Mouse (Mus musculus): ENCODE measurements around the gene Spopl. TPM values are rescaled to one million over a fixed set of nuclear protein-coding genes. Genes with fewer than 3 reads are reported as not detected.
"Not testable (repeated sequence)": the region's sequence is repeated elsewhere in the genome, so short reads cannot be mapped to it uniquely, and the experiment has no call there.

Gene Spopl
- polyA plus RNA-seq, 1 experiment from 2014 or later = 7.0 TPM

DNA sequence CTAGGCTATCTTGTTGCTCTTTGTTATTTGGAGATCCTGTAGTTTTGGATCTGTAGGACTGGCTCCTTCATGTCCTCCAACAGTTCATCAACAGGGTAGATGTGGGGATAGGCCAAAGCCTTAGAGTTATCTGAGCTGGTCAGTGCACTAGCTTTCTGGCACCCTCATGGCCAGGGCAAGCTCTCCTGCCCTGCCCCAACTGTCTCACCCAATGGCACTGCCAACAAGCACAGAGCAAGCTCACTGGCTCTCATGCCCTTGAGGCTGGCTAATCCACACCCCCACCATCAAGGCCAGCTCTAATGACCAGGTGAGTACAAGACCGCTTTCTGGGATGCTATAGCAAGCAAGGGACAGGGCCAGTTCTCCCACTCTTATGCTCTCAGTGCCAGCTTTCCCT is 24.7 kb downstream of the Spopl start:
- H3K27me3 ChIP-seq (replicated peaks; ENCODE audit: control insufficient read depth, insufficient read depth, low read length) = no peaks in the 10 kb centered on the region
- no peak overlapping the region for H3K4me3 ChIP-seq (ENCODE audit: low read depth, low read length)
- no peak overlapping the region for H3K9ac ChIP-seq (ENCODE audit: low read depth, low read length)
- H3K27ac ChIP-seq (ENCODE audit: low read depth, low read length) = no peak overlapping the region
- no peak for ATAC-seq
- TF ChIP-seq CTCF (IDR thresholded peaks at IDR 0.05; ENCODE audit: low read depth) = no peak
- no peaks in the 10 kb centered on the region for H3K36me3 ChIP-seq (ENCODE audit: control insufficient read depth, insufficient read depth)
- H3K4me2 ChIP-seq (replicated peaks; ENCODE audit: low read depth) = no peak overlapping the region
- H3K4me1 ChIP-seq (replicated peaks; ENCODE audit: control insufficient read depth, insufficient read depth, low read length) = no peaks in the 10 kb centered on the region
- WGBS = 100% methylated on average over 1 of the region's 1 CpGs
- no peaks in the 10 kb centered on the region for H3K9me3 ChIP-seq (ENCODE audit: control insufficient read depth)

- Histone ChIP-seq H3K9ac (ENCODE audit: low read depth, low read length) (no peak overlapping the region), H3K4me2 (replicated peaks; ENCODE audit: low read depth) (no peak overlapping the region), H3K27me3 (replicated peaks; ENCODE audit: control insufficient read depth, insufficient read depth, low read length) (no peaks in the 10 kb centered on the region), H3K27ac (ENCODE audit: low read depth, low read length) (no peak overlapping the region), H3K4me3 (ENCODE audit: low read depth, low read length) (no peak overlapping the region), H3K36me3 (ENCODE audit: control insufficient read depth, insufficient read depth) (no peaks in the 10 kb centered on the region), H3K4me1 (replicated peaks; ENCODE audit: control insufficient read depth, insufficient read depth, low read length) (no peaks in the 10 kb centered on the region), H3K9me3 (ENCODE audit: control insufficient read depth) (no peaks in the 10 kb centered on the region)
- no peak for TF ChIP-seq CTCF (IDR thresholded peaks at IDR 0.05; ENCODE audit: low read depth)
- ATAC-seq = no peak
- 88% methylated on average over 4 of the region's 4 CpGs for WGBS
Measured at GRCm38 (mm10) chr2:23539967-23540366, 31.9 kb downstream of the Spopl start.

GRCm38 (mm10) chr2:23527717-23528116 is 44.2 kb downstream of the Spopl start:
- H3K27me3 ChIP-seq (replicated peaks; ENCODE audit: control insufficient read depth, insufficient read depth, low read length); H3K4me1 ChIP-seq (replicated peaks; ENCODE audit: control insufficient read depth, insufficient read depth, low read length); H3K4me3 ChIP-seq (ENCODE audit: low read depth, low read length); H3K9me3 ChIP-seq (ENCODE audit: control insufficient read depth); H3K9ac ChIP-seq (ENCODE audit: low read depth, low read length); ATAC-seq; H3K27ac ChIP-seq (ENCODE audit: low read depth, low read length); H3K4me2 ChIP-seq (replicated peaks; ENCODE audit: low read depth): not testable (repeated sequence)
- H3K36me3 ChIP-seq (ENCODE audit: control insufficient read depth, insufficient read depth) = peaks cover 27% of the 10 kb centered on the region
- WGBS = 98% methylated on average over 2 of the region's 2 CpGs

DNA sequence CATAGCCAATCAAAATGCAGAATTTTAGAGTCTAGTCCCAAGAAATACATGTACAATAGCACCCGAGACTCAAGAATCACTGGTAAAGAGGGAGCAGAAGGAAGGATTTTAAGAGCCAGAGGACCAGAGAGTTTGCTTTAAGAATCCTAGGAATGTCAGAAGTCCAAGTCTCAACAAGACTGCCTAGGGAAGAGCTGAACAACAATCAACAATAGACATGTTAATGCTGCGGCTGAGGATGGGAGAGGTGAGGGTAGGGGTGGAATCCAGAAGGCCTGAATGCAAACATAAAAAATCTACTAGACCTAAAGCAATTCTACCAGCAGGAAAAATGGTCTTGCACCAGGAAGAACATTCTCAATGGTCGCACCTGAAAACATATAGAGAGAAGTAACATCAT is 66.8 kb downstream of the Spopl start:
- TF ChIP-seq CTCF (IDR thresholded peaks at IDR 0.05; ENCODE audit: low read depth) = no peak
- Histone ChIP-seq H3K27me3 (replicated peaks; ENCODE audit: control insufficient read depth, insufficient read depth, low read length) (no peaks in the 10 kb centered on the region), H3K4me2 (replicated peaks; ENCODE audit: low read depth) (no peak overlapping the region), H3K4me1 (replicated peaks; ENCODE audit: control insufficient read depth, insufficient read depth, low read length) (no peaks in the 10 kb centered on the region), H3K9me3 (ENCODE audit: control insufficient read depth) (no peaks in the 10 kb centered on the region), H3K4me3 (ENCODE audit: low read depth, low read length) (no peak overlapping the region), H3K9ac (ENCODE audit: low read depth, low read length) (no peak overlapping the region), H3K36me3 (ENCODE audit: control insufficient read depth, insufficient read depth) (no peaks in the 10 kb centered on the region), H3K27ac (ENCODE audit: low read depth, low read length) (no peak overlapping the region)
- WGBS = 97% methylated on average over 3 of the region's 3 CpGs
- ATAC-seq = no peak

- H3K36me3 ChIP-seq (ENCODE audit: control insufficient read depth, insufficient read depth) = no peaks in the 10 kb centered on the region
- peak; percentile 80 for ATAC-seq
- H3K27ac ChIP-seq (ENCODE audit: low read depth, low read length) = peak overlapping the region; percentile 41; the same call in 1 of the 2 replicates
- no peak for TF ChIP-seq CTCF (IDR thresholded peaks at IDR 0.05; ENCODE audit: low read depth)
- H3K9me3 ChIP-seq (ENCODE audit: control insufficient read depth) = no peaks in the 10 kb centered on the region
- H3K4me3 ChIP-seq (ENCODE audit: low read depth, low read length) = no peak overlapping the region
- 0 out of 2 replicates have a peak overlapping the region, but pooled peaks have one; percentile 27 for H3K4me2 ChIP-seq (replicated peaks; ENCODE audit: low read depth)
- H3K27me3 ChIP-seq (replicated peaks; ENCODE audit: control insufficient read depth, insufficient read depth, low read length) = no peaks in the 10 kb centered on the region
- no peaks in the 10 kb centered on the region for H3K4me1 ChIP-seq (replicated peaks; ENCODE audit: control insufficient read depth, insufficient read depth, low read length)
- no peak overlapping the region for H3K9ac ChIP-seq (ENCODE audit: low read depth, low read length)
- 61% methylated on average over 1 of the region's 1 CpGs for WGBS
Measured at GRCm38 (mm10) chr2:23481715-23482114, 90.2 kb downstream of the Spopl start.

- no peak for TF ChIP-seq CTCF (IDR thresholded peaks at IDR 0.05; ENCODE audit: low read depth)
- Histone ChIP-seq H3K27ac (ENCODE audit: low read depth, low read length) (no peak overlapping the region), H3K9me3 (ENCODE audit: control insufficient read depth) (no peaks in the 10 kb centered on the region), H3K27me3 (replicated peaks; ENCODE audit: control insufficient read depth, insufficient read depth, low read length) (no peaks in the 10 kb centered on the region), H3K36me3 (ENCODE audit: control insufficient read depth, insufficient read depth) (no peaks in the 10 kb centered on the region), H3K4me1 (replicated peaks; ENCODE audit: control insufficient read depth, insufficient read depth, low read length) (no peaks in the 10 kb centered on the region), H3K9ac (ENCODE audit: low read depth, low read length) (no peak overlapping the region), H3K4me3 (ENCODE audit: low read depth, low read length) (no peak overlapping the region), H3K4me2 (replicated peaks; ENCODE audit: low read depth) (no peak overlapping the region)
- WGBS = 90% methylated on average over 1 of the region's 1 CpGs
- no peak for ATAC-seq
Measured at GRCm38 (mm10) chr2:23467471-23467870, 104.4 kb downstream of the Spopl start.

GRCm38 (mm10) chr2:23457452-23457851 is 114.5 kb downstream of the Spopl start:
- Histone ChIP-seq H3K4me3 (ENCODE audit: low read depth, low read length) (no peak overlapping the region), H3K9ac (ENCODE audit: low read depth, low read length) (no peak overlapping the region), H3K4me1 (replicated peaks; ENCODE audit: control insufficient read depth, insufficient read depth, low read length) (no peaks in the 10 kb centered on the region), H3K4me2 (replicated peaks; ENCODE audit: low read depth) (no peak overlapping the region), H3K36me3 (ENCODE audit: control insufficient read depth, insufficient read depth) (no peaks in the 10 kb centered on the region), H3K27me3 (replicated peaks; ENCODE audit: control insufficient read depth, insufficient read depth, low read length) (no peaks in the 10 kb centered on the region), H3K27ac (ENCODE audit: low read depth, low read length) (no peak overlapping the region), H3K9me3 (ENCODE audit: control insufficient read depth) (no peaks in the 10 kb centered on the region)
- no peak for TF ChIP-seq CTCF (IDR thresholded peaks at IDR 0.05; ENCODE audit: low read depth)
- no peak for ATAC-seq
